Mouse (Mus musculus) splenic B cell, adult 2 months (primary cell): ENCODE data around the gene Insc.

Source experiments
- DNase-seq: peaks from one replicate; pipeline ENCODE4 v3.0.0-alpha.2; 2011; ENCODE audit warnings: low read depth, low spot score
- H3K27me3 ChIP-seq: 2 replicates; pipeline ENCODE4 v1.6.1; 2012; ENCODE audit warnings: mild to moderate bottlenecking, low read length, moderate library complexity, mixed read lengths; ENCODE audit not compliant: control insufficient read depth, poor library complexity, insufficient read depth, severe bottlenecking
- H3K36me3 ChIP-seq: 2 replicates; pipeline ENCODE4 v1.6.1; 2012; ENCODE audit warnings: mild to moderate bottlenecking, low read length, moderate library complexity, mixed read lengths; ENCODE audit not compliant: control insufficient read depth, poor library complexity, insufficient read depth, severe bottlenecking

The Insc gene

GRCm38 (mm10) chr7:114775856-114776255 is 32.4 kb downstream of the Insc start:
- Histone ChIP-seq H3K36me3 (no peaks in the 10 kb centered on the region), H3K27me3 (no peaks in the 10 kb centered on the region)
- DNase-seq = no peak

GRCm38 (mm10) chr7:114778156-114778770 is 34.8 kb downstream of the Insc start:
- no peak for DNase-seq
- H3K36me3 ChIP-seq = no peaks in the 10 kb centered on the region

GRCm38 (mm10) chr7:114779056-114779660 is 35.7 kb downstream of the Insc start:
- Histone ChIP-seq H3K36me3 (no peaks in the 10 kb centered on the region), H3K27me3 (no peaks in the 10 kb centered on the region)
- no peak for DNase-seq

More at GRCm38 (mm10) chr7:114778156-114778770, 34.8 kb downstream of the Insc start:
- H3K27me3 ChIP-seq = no peaks in the 10 kb centered on the region

- Histone ChIP-seq H3K27me3 (no peaks in the 10 kb centered on the region), H3K36me3 (no peaks in the 10 kb centered on the region)
- DNase-seq = no peak
Measured at GRCm38 (mm10) chr7:114783291-114783690, 39.8 kb downstream of the Insc start.

- no peak for DNase-seq
- Histone ChIP-seq H3K36me3 (no peaks in the 10 kb centered on the region), H3K27me3 (no peaks in the 10 kb centered on the region)
Measured at GRCm38 (mm10) chr7:114791087-114791486, 47.6 kb downstream of the Insc start.

GRCm38 (mm10) chr7:114792026-114792425 is 48.5 kb downstream of the Insc start:
- Histone ChIP-seq H3K27me3 (no peaks in the 10 kb centered on the region), H3K36me3 (no peaks in the 10 kb centered on the region)
- DNase-seq = no peak

GRCm38 (mm10) chr7:114794400-114794799 is 50.9 kb downstream of the Insc start:
- H3K36me3 ChIP-seq = no peaks in the 10 kb centered on the region
- DNase-seq = no peak
- H3K27me3 ChIP-seq = no peaks in the 10 kb centered on the region

- no peak for DNase-seq
- Histone ChIP-seq H3K36me3 (no peaks in the 10 kb centered on the region), H3K27me3 (no peaks in the 10 kb centered on the region)
Measured at GRCm38 (mm10) chr7:114802576-114802975, 59.1 kb downstream of the Insc start.

- DNase-seq = no peak
- H3K36me3 ChIP-seq = no peaks in the 10 kb centered on the region
- H3K27me3 ChIP-seq = no peaks in the 10 kb centered on the region
Measured at GRCm38 (mm10) chr7:114805311-114805710, 61.8 kb downstream of the Insc start.

- no peak for DNase-seq
- H3K27me3 ChIP-seq = no peaks in the 10 kb centered on the region
- H3K36me3 ChIP-seq = no peaks in the 10 kb centered on the region
Measured at GRCm38 (mm10) chr7:114807343-114807742, 63.8 kb downstream of the Insc start.

GRCm38 (mm10) chr7:114808341-114808740 is 64.8 kb downstream of the Insc start:
- Histone ChIP-seq H3K36me3 (no peaks in the 10 kb centered on the region), H3K27me3 (no peaks in the 10 kb centered on the region)
- no peak for DNase-seq

GRCm38 (mm10) chr7:114817291-114817806 is 73.9 kb downstream of the Insc start:
- Histone ChIP-seq H3K27me3 (no peaks in the 10 kb centered on the region), H3K36me3 (no peaks in the 10 kb centered on the region)
- DNase-seq = peak; percentile 74

- H3K36me3 ChIP-seq = no peaks in the 10 kb centered on the region
- H3K27me3 ChIP-seq = no peaks in the 10 kb centered on the region
- DNase-seq = no peak
Measured at GRCm38 (mm10) chr7:114817879-114818278, 74.4 kb downstream of the Insc start.

GRCm38 (mm10) chr7:114818351-114818750 is 74.9 kb downstream of the Insc start:
- Histone ChIP-seq H3K36me3 (no peaks in the 10 kb centered on the region), H3K27me3 (no peaks in the 10 kb centered on the region)
- no peak for DNase-seq

- Histone ChIP-seq H3K27me3 (no peaks in the 10 kb centered on the region), H3K36me3 (no peaks in the 10 kb centered on the region)
- no peak for DNase-seq
Measured at GRCm38 (mm10) chr7:114818836-114819235, 75.3 kb downstream of the Insc start.
